Mouse (Mus musculus) kidney, postnatal 36 days (tissue): ENCODE results near the gene Matk.

Experiments used
- DNase-seq, 2 experiments: peaks; one replicate each; pipeline ENCODE4 v3.0.0; 2021 to 2022; ENCODE audit warnings: mixed read lengths in 2 of 2

The Matk gene

GRCm38 (mm10) chr10:81244146-81244545, 8.6 kb upstream of the Matk start:
- no peak for DNase-seq

DNA sequence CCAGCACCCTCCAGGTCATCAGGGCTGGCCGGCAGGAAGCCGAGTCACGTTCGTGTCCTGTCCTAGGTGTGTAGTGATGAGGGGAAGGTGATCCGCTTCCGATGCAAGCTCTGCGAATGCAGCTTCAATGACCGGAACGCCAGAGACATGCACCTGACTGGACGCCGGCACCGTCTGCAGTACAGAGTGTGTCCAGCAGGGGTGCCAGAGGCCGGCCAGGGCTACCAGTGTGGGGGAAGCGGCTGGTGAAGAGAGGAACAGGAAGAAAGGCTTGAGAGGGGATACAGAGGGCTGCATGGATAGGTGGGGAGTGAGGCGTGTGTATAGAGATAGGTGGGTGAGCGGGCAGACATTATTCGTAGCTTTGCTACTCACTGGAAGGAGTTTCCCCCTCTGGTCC, 8.1 kb upstream of the Matk start:
- DNase-seq, result peak; percentile 67 to 93

DNA sequence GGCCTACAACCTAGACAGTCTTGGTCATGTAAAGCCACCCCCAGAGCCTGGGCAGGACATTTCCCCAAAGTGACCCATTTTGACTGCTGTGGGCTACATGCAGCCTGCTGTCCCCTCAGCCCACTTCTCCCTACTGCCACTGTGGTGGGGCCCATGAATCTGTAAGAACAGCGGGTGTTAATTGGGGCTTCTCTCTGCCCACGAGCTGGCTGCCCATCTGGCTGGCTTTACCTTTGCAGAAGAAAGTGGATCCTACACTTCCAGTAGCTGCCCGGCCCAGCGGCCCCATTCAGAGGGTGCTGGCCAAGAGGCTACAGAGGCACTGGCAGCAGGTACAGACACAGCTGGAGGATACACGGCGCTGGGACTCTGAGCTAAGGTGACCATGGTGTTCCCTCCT, 7.6 kb upstream of the Matk start:
- DNase-seq, result no peak

DNA sequence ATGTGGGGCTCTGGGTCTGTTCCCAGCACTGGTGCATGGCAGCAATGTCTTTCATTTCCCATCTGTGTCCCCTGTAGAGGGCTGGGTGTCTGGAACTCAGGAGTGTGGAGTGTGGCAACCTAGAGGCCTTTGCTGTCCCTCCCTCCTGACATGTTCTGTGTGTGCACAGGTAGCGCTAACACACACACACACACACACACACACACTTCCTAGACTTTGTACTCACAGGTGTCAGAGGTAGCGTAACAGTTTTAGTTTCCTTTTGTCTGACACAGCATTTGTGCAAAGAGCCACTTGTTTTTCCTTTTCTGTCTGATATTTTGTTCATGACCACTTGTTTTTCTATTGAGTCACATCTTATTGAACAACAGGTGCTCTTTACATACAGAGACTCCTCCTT, 4.9 kb upstream of the Matk start:
- DNase-seq, result no peak

DNA sequence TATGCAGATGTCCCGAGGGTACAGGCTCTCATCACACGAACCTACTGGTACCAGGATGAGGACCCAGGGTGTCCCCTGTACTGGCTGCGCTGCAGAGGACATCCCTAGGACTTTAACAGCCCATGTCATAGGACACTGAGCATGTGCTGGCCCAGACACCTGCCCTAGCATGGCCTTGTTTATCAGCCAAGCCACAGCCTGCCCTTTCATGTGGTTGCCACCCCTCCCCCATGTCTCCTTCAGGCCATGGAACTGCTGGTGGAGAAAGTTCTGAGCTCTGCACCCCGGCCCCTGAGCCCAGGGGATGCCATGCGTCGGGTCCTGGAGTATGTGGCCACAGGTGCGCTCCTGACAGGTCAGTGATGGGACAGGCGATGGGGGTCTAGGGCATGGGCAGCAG, 3.3 kb upstream of the Matk start:
- no peak for DNase-seq

GRCm38 (mm10) chr10:81254886-81255285, 2.2 kb downstream of the Matk start:
- no peak for DNase-seq

GRCm38 (mm10) chr10:81257158-81258039, 4.7 kb downstream of the Matk start:
- DNase-seq, result no peak

DNA sequence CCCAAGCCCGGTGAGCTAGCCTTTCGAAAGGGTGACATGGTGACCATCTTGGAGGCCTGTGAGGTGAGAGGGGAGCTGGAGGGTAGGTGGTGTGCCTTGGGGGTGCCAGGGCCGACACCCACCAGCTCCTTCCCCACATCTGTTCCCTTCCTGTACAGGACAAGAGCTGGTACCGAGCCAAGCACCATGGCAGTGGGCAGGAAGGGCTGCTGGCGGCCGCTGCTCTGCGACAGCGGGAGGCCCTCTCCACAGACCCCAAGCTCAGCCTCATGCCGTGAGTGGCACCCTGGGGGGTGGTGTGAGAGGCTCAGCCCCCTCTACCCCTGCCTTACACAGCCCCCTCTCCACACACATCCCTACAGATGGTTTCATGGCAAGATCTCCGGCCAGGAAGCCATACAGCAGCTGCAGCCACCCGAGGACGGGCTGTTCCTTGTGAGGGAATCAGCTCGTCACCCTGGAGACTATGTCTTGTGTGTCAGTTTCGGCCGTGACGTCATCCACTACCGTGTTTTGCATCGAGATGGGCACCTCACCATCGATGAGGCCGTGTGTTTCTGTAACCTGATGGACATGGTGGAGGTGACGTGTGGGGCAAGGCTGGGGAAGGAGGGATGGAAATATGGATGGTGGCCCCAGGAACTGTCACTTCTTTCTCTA, 6.6 kb downstream of the Matk start:
- no peak for DNase-seq

GRCm38 (mm10) chr10:81261025-81261424, 8.3 kb downstream of the Matk start:
- DNase-seq, result no peak

GRCm38 (mm10) chr10:81265540-81265939, 12.8 kb downstream of the Matk start:
- no peak for DNase-seq

DNA sequence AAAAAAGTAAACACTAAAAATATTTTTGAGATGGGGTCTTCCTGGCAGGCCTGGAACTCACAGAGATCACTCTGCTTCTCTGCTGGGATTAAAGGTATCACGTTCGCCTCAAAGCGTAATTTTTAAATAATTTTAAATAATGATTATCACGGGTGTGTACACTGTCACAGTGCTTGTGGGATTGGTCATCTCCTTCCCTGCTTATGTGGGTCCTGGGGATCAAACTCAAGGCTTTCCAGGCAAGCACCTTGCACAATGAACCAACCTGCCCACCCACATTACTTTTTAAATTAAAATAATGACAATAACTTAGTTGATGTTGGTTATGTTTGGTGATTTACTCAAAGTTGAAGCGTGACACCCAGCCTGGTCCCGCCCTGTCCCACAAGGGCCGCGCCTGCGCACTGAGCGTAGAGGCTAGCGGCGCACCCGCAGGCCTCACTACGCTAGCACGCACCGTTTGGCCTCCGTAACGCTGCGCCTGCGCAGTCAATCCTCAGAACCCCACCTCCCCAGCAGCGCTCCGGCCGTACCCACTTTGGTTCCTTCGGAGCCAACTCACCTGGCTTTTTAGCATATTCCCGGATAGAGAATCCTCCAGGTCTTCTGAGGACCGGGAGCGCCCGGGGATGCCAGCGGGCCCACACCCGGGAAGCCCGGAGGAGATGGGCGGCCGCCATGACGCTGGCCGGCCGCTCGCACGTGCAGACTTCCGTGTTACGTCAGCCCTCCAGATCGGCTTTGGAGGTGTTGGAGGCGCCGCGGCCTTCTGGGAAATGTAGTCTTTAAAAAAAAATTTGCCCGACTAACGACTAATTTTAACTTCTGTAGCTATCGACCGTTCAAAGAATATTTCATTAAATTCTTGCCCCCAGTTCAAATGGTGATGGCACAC, 13.7 kb downstream of the Matk start, which contains the start of the genes Mrpl54 and Apba3:
Gene Mrpl54, minus strand, starts transcription at position 724 of the 895 bp plus-strand sequence.
Gene Apba3, plus strand, starts transcription at position 750 of the 895 bp plus-strand sequence.
- peak; percentile 96 to 99 for DNase-seq

DNA sequence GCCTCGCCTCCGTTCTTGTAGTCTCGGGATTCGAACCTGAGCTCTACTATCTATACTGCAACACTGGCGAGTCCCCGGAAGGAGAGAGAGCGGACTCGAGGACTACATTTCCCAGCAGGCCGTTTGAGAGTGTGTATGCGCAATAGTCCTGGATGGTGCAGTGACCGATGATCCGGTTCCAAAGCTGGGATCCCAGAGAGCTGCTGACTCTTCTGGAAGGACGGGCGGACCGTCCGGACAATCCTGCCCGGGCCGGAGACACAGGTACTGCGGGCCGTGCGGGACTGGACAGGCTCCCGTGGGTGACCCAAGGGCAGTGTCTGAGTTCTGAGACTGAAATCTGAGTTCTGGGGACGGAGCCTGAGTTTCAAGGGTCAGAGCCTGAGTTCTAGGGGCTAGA, 15.3 kb downstream of the Matk start:
- DNase-seq, result peak; percentile 90 to 95

- DNase-seq, result no peak
Measured at GRCm38 (mm10) chr10:81268643-81269412, 16.1 kb downstream of the Matk start.

DNA sequence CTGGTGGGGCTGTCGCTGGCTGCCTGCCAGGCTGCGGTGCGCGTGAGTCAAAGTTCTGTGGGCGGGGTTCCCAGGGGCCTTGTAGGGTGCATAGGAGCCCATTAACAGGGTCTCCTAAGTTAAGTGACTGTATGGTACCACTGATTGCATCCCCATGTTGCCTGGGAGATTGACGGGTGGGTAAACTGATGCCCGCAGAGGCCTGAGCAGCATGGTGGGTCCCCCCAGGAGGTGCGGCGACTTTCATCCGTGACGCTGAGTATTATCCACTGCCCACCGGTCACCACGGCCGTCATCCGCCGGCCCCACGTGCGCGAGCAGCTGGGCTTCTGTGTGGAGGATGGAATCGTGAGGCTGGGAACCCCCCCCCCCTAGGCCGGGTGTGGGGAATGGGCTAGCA, 19.6 kb downstream of the Matk start:
- no peak for DNase-seq

DNA sequence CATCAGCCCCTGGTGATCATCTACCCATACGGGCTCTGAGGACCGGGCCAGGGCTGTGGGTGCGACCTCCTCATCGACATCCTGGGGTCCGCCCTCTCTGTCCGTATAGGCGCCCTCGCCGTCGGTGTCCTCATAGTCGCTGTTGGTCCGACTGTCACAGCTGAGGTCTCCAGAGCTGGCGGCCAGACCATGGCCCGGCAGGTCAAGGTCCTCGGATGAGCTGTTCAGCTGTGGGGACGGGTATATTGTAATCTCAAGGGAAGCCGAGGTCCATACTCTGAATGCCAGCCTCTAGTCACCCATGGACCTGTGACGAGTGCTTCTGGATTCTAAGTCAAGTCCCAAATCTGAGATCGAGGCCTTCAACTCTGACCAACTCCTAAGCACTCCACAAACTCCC, 21.1 kb downstream of the Matk start:
- DNase-seq, result no peak

DNA sequence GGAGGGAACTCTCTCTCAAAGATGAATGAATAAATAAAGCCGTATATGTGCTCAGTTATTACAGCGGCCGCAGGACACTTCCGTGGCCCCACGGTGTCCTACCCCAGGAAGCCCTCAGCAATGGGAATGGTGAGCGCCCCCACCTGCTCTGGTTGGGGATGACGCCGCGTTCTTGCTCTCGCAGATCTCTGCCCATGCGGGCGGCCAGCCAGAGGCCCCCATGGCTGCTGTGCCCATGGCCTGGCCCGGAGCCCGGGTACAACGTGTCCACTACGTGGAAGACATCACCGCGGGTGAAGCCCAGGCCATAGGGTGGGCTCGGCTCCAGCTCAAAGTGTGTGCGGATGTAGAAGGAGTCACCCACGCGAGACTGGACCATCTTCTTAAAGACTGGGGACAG, 24.9 kb downstream of the Matk start:
- DNase-seq, result no peak

DNA sequence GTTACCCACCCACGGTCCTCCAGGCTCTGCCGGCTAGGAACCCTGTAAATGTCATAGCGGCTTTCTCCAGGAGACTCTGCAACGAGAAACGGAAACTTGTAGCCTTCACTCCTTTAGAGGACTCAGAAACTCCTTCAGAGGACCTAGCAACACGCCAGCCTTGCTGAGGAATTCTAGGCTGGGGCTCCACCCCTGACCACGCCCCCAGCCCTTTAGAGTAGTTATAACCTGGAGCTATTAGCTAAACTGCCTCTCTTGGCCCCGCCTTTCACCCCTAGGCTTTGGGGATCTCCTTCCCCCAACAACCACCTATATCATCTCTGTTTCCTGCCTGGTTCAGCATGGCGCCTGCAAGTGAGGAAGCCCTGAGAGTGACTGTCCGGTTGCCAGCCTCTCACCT, 26.8 kb downstream of the Matk start:
- peak in 1 of 2 experiments; percentile 62 for DNase-seq

- DNase-seq, result peak; percentile 53 to 56
Measured at GRCm38 (mm10) chr10:81284189-81284588, 31.5 kb downstream of the Matk start.

- peak; percentile 79 to 80 for DNase-seq
Measured at GRCm38 (mm10) chr10:81284719-81285118, 32.0 kb downstream of the Matk start.

GRCm38 (mm10) chr10:81285694-81286450, 33.1 kb downstream of the Matk start:
- peak; percentile 92 to 97 for DNase-seq

DNA sequence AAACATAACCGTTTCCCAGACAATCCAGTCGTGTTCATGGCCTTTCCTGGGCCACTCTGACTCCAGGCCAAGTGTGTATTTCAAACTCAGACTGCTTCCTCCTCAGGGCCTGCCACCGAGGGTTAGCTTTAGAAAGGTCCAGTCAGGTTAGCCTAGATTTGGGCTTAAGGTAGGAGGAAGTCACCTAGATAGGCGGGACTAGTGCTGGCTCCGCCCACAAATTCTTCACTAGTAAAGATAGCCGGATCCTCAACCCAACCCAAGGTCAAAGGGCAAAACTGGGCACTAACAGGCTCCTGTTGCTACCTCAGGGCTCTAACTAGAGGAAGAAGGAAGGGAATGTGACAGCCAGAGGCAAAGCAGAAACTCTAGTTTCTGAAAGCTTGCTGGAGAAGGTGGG, 33.9 kb downstream of the Matk start:
- peak; percentile 72 to 83 for DNase-seq
